Mouse (Mus musculus): ENCODE measurements around the gene Bptf.

DNA sequence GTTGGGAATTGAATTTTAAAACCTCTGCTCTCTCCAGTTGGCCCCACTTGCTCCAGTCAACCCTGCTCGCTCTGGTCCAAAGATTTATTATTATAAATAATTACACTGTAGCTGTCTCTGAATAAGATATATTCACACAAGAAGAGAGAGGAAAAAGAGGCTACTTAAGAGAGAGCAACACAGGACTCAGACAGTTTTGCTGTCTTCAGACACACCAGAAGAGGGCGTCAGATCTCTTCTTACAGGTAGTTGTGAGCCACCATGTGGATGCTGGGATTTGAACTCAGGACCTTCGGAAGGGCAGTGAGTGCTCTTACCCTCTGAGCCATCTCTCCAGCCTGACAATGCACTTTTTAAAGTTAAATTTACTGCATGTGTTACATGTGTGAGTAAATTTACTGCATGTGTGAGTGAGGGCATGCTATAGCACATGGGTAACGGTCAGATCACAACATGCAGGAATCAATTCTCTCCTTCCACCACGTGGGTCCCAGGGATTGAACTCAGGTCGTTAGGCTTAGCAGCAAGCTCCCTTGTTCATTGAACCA lies 114.5 kb downstream of the Bptf start:
- TF ChIP-seq CTCF (IDR thresholded peaks at IDR 0.05; ENCODE audit: low read depth), result peak; percentile 26
- no peak for TF ChIP-seq EP300 (IDR thresholded peaks at IDR 0.05; ENCODE audit: low read depth)

All from liver, postnatal 0 days (tissue).